Mouse (Mus musculus) layer of hippocampus, adult 9-10 months (tissue): Measurements from ENCODE around the gene Ptpru.
A peak's percentile ranks its signal among the peaks of the same experiment; 100 is the strongest.

Source experiments
- DNase-seq: peaks from one replicate; pipeline ENCODE4 v3.0.0; 2022; ENCODE audit warnings: low spot score

The Ptpru gene

DNA sequence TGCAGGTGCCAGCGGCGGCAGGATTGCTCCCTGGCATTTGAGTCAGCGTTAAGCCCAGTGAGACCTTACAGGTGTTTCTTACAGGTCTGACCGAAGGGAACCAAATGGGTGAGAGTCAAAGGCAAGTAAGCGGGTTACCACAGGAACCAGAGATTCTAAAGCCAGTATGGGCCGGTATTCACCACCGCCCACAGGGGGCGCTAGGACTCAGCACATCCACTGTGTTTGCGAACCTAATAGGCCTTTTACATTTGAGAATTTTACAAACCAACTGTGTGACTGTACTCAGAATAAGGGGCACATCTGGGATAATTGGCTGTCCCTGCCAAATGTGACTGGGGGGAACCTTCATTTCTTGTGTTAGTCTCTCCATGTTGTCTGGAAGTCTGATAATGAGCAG lies 54.1 kb downstream of the Ptpru start:
- DNase-seq, result no peak

DNA sequence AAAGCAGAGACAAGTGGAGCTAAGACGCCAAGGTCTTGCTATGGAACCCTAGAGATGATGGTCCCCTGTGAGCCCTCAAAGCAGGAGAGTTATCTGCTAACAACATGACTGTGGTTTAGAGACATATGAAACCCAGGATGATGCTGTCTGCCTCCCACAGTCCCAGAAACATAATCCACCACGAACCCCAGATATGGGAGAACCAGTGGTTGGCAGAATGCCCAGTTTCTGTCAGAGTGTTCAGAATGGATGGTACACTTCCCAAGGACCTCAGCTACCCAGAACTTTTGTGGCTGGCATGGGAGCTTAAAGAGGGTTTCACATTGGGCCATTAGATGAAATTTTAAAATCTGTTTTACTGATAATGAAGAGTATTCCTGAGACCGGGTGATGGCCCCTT lies 57.1 kb downstream of the Ptpru start:
- DNase-seq, result no peak

DNA sequence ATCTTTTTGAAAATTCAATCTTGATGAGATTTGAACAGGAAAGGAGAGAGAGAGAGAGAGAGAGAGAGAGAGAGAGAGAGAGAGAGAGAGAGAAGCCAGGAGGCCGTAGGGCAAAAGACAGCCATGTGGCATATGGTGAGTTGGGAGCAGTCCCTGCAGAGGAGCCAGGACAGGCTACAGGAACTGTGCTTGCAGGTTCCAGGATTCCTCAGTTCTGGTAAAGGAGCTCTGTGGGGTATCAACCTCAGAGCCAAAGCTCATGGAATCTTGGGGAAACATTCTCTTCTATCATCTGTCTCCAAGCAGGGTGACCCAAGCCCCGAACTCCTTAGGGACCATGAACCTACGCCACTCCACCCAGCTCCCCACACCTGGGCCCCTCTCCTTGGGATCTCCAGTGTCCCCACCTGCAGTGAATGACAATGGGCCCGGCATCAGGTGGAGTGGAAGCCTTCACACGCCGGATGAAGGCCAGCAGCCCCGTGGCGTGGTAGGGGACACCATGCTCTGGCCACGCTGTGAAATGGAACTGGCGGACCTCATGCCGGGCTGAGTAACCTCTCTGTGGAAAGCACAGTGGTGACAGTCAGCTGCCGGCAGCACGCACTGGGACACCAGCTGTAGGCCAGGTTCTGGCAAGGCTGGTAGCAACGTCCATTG lies 59.3 kb downstream of the Ptpru start:
- no peak for DNase-seq

DNA sequence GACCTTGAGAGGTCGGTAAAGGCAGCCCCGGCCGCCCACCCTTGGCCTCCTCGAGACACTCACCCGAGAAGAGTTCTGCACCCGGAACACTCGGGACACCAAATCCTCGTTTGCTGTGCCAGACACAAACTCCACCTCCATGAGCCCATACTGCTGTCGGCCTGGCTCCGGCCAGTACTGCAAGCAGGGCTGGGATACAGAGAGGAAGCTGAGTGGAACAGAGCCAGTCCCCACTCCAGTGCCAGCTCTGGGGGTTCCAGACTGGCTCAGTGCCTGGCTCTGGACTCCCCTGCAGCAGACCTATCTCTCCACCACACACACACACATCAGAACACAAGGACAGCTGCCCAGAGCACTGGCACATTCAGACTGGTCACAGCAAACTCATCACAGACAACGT lies 66.7 kb downstream of the Ptpru start:
- no peak for DNase-seq

DNA sequence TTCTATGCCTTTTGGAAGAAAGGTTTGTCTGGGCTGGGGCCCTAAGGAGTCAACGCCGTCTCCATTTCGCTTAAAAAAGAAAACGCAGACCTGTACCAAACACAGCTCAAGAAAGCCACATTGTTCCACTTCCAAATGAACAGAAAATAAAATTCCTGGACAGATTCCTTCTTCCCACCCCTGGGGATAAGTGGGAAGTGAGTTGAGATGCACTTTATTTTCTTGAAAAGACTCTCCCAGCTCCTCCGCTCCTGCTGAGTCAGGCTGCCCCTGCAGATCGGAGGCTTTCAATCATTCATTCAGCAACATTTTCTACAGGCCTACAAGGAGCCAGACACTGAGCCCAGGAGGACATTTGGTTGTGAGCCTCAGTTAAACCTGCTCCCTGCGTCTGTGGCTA lies 74.2 kb downstream of the Ptpru start:
- no peak for DNase-seq

DNA sequence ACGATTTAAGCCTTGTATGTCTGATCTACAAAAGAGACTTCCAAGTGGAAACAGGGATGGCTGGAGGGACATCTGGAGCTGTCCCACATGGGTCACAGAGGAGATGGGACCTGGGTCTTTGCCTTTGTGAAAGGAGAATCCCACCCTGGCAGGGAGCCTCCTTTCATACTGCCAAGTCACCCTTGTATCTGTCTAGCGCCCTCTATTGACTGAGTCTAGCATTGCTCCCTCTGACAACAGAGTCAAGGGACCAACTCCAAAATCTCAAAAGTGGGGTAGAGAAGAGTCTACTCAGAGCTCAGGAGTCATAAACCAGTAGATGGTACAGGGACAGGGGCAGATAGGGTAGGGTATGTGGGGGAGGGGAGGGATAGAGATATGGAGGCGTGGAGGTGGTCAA lies 74.6 kb downstream of the Ptpru start:
- DNase-seq, result no peak

DNA sequence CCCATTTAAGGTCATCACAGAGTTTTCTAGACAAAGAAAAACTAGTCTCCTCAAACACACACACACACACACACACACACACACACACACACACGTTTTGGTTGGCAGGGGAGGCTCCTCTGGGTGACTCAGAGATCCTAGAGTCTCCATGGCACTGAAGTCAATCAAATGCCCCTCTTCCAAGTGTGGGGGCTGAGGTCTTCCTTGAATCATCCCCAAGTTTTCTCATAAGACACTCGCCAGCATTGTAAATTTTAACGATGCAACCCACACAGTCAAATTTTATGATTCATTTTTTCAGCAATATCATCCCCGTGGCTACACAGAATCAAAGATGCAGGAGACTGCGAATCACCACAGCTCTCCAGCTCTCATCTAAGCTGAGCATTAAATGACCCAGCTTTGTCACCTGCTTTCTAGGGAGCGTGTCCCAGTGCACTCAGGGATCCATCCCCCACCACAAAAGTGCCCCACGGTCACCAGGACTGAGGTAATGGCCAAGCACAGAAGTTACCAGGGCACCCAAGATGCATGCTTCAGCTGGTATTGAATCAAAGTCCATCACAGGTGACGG lies 75.8 kb downstream of the Ptpru start:
- no peak for DNase-seq

DNA sequence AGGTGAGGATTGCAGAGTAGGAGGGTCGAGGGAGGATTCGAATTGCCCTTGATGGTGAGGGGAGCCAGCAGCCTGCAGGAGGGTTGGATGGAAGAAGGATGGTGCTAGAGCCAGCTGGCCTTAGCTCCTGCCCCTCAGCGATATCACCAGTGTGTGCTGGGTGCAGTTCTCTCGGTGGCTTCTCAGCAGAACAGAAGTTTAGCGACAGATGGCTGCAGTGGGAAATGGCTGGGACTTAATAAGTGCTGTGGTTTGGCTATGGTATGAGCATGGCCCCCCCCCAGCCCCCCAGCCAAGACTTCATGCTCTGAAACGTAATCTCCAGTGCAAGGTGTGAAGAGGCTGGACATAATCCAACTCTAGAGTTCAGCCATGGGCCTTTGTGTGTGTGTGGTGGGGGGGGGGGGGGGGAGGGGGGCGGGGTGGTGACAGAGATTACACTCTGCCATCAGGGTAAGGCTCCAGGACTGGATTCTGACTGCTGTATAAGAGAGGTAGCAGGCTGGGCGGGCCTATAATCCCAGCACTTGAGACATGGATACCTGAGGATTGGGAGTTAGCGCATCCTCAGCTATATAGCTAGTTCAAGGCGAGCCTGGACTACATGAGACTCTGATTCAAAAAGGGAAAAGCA lies 85.8 kb downstream of the Ptpru start:
- DNase-seq, result no peak

DNA sequence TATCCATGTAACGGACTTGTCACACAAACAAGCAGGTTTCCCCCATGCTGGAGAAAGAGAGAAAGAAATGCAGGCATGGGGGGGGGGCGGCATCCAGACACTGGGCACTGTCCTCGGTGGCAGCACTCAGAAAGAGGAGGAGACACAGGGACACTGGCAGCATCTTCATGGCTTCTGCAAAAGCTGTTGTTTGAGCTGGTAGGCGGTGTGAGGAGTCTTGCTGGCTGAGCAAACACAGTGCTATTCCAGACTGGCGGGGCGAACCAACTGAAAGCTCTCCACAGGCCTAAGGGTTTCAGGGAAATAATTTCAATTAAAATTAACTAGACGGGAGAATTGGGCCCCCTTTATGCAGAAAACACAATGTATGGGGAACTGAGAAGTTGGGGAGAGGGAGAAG lies 86.5 kb downstream of the Ptpru start:
- DNase-seq, result no peak

DNA sequence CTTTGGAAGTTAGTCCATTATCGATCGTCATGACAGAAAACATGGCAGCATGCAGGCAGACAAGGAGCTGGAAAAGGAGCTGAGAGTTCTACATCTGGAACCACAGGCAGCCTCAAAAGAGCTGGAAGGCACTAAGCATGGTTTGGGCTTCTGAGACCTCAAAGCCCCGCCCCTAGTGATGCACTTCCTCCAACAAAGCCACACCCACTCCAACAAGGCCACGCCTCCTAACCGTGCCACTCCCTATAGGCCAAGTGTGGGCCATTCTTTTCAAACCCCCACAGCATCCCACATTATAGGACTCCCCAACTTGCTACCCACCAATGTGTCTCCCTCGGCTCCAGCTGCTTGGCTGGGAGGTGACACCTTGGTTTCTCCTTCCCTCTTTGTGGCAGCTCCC lies 88.3 kb downstream of the Ptpru start:
- DNase-seq, result no peak

DNA sequence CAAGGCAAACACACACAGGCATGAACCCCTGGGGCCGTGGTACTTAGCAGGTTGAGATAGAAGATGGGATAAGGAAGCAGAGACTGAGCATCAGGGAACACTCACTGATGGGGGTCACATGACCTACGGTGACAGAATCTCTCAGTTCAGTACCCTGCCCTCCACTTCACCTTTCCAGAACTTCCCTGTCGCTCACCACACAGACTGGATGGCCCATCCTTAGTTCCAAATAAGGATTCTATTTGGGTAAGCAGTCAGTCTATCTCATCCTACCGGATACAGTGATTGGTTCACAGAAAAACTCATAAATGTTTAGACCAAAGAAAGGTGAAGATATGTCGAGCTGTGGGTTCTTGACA lies 93.4 kb downstream of the Ptpru start:
- no peak for DNase-seq

DNA sequence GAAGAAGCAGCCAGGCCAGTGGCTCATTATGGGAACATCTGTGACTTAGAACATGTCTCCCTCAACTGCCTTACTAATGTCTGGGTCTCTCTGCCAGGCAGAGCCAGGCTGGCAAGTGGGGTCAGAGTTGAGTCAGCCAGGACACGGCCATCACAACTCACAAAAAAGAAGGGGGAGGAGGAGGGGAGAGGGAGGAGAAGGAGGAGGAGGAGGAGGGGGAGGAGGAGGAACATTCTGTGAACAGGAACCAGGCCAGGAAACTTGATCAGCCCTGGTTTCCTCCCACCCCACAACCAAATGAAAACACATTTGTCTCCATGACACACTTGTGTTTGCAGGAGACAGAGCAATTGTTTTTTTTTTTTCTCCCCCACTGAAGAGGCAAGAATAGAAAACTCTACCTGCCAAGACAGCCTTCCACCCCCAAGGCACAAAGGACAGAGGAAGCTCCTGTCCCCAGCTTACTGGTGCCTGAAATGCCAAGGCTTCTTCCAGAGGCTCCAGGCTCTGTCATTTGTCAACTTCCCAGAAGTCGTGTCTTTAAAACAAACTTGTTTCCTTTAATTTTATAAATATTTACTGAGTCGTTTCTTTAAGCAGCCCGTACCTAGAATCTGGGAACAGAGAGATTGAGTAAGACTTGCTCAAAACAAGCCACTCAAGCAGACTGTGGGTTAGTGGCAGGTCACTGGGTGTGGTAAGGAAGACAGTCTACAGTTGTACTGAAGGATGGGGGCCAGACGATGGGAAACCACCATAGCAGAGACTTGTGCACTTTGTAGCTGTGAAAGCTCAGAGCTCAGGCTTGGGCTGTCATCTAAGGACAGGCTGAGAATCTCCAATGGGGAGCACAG lies 94.0 kb downstream of the Ptpru start:
- DNase-seq, result no peak

DNA sequence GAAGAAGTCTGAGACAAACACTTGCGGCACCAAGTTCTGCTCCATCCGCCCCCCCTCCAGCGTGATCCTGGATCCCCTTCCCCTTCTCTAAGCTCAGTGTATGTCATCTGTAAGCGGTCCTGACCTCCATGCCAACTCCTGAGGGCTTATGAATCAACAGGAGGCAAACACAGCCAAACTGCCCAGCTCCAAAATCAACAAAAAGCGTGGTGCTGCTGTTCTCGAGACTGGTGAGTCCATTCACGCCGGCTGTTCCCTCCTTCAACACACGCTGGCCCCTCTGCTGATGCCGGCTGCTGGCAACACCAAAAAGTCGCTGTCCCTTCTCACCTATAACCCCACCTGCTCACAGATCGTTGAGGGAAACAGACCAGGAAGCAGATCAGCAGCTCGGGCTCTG lies 95.1 kb downstream of the Ptpru start:
- no peak for DNase-seq

DNA sequence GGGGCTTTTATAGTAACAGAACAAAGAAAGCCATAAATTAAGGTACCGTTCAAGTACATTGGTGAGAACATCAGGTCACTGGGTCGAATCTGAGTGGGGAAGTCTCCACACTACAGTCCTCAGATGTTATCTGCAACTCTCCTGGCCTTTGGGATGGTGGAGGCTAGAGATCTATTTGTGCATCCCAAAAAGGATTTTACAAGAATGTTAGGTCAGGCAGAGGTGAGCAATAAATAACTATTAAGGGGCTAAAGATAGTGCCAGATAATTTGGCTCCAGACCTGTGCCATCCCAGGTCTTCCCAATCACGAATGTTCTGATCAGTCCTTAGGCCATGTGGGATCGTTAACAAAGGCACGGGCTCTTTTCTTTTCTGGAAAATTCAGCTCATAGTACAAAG lies 97.5 kb downstream of the Ptpru start:
- no peak for DNase-seq

DNA sequence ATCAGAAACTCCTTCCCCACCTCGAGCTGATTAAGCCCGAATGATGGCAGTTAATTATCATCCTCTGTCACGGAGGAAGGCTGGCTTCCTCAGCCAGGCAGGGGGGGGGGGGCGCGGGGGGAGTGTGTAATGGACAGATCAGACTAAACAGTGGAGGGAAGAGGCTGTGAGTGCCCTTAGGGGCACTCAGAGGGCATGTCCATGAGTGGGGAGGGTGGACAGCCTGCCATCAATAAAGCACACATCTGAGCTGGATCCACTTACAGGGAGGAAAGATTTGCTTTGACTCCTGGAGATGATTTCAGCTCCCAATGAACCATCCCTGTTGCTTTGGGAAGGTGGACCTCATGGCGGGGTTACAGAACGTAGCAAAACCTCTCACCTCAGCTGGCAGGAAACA lies 109.5 kb downstream of the Ptpru start:
- no peak for DNase-seq

DNA sequence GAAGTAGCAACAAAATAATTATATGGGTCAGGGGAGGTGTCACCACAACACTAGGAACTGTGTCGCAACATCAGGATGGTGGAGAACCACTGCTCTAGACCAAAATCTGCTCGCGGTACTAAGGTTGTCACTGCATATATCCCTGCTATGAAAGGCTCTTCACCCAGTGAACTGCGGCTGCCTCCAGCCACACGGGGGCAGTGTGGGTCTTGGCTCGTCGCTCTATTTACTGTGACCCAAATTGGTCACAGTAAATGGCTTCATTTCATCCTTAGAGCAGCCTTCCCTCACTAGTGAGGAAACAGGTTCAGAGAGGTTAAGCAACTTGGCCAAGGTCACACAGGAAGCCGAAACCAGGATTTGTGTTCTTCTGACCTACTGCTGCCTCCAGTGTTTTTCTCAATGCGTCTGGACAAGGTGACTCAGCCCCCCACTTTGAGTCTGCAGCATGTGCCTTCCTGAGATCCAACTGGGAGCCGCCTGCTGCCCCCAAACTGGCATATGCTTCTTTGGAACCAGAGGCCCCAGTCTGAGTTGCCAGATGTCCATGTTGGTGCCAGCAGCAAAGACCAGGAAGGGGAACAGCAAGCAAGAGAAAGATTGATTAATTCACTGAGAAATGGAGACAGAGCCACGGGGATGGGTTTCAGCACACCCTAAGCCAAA lies 114.5 kb downstream of the Ptpru start:
- DNase-seq, result peak; percentile 35

DNA sequence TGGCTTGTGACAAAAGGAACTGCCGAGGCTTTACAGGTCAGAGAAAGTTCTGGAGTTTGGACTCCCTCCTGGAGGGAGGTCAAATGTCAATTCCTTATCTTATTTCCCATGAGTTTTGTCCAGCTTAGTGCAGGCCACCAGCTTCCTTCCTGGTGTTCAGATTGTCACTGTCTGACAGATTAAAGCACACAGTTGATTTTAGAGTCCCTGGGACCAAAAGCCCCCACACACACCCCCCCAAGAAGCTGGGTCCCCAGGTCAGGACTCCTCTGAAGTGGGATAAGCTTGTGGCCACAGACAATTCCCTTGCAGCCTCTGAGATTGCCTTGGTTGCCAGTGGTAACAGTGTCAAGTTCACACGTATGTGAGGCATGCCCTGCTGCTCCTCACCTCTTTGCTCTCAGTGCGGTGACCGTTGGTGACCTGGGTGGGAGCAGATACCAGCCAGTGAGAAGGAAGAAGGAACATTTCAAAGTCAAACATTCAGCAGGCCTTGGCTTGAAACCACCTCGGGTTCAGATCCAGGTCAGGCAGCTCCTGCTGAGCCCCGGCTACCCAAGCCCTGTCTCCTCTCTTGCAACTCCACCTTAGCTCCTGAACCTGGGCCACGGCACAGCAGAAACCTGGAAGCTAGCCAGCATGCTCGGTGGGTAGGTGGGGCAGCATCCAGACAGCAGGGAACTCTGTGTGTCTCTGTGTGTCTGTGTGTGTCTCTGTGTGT lies 115.8 kb downstream of the Ptpru start:
- DNase-seq, result no peak

DNA sequence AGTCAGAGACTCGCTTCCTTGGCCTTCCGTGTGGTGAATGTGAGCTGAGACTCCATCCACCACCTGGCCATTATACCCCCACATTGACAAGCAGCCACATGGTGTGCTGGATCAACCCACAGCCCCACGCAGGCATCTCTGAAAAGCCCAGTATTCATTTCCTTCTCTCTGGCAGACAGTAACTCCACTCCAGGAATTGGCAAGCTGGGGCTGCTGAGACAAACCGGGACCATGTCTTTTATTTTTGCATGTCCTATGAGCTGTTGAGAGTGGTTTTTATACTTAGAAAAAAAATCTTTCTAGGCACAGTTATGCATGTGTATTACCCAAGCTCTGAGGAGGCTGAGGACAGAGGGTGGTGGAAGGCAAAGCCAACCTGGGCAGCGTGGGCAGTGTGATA lies 118.9 kb downstream of the Ptpru start:
- DNase-seq, result no peak
